Comparison of ENCODE assay signal across 8 mouse cellular contexts in genomic region chr11:117783089-117783488, GRCm38 (mm10). TPM values are rescaled to one million over a fixed set of nuclear protein-coding genes. Genes with fewer than 3 reads are reported as not detected.
DNase-seq lines count a peak whose midpoint lies in the region; ATAC-seq lines count a peak whose summit lies in the region.

No protein-coding gene starts in this region.

- H3K4me1 ChIP-seq in forebrain, embryonic 13.5 days, result peaks cover 27% of the 10 kb centered on the region
- H3K4me1 ChIP-seq in hindbrain, embryonic 14.5 days (replicated peaks; ENCODE audit: control insufficient read depth, insufficient read depth, low read length), result peaks cover 27% of the 10 kb centered on the region
- H3K4me1 ChIP-seq in liver, embryonic 11.5 days (replicated peaks; ENCODE audit: control insufficient read depth, insufficient read depth, low read length), result peaks cover 42% of the 10 kb centered on the region

- 4% methylated on average over 31 of the region's 31 CpGs for WGBS in forebrain, embryonic 13.5 days
- 6% methylated on average over 28 of the region's 31 CpGs for WGBS in hindbrain, embryonic 14.5 days
- 2% methylated on average over 31 of the region's 31 CpGs for WGBS in liver, embryonic 11.5 days

- DNase-seq in layer of hippocampus, adult 11-12 months (ENCODE audit: low spot score), result peak; percentile 61
- DNase-seq in layer of hippocampus, adult 9-10 months (ENCODE audit: low spot score), result no peak
- DNase-seq in adrenal gland, postnatal 10 days, result peak; percentile 71
- DNase-seq in hindbrain, embryonic 14.5 days (ENCODE audit: low spot score), result peak; percentile 64
- DNase-seq in liver, embryonic 11.5 days (ENCODE audit: low spot score), result peak; percentile 78
- DNase-seq in natural killer cell, adult 2 months (ENCODE audit: low spot score in 2 of 2), result peak; percentile 74 to 86
- peak; percentile 97 for DNase-seq in thymus, postnatal 25 days

- peak; percentile 44 for ATAC-seq in forebrain, embryonic 13.5 days
- ATAC-seq in hindbrain, embryonic 14.5 days (ENCODE audit: low FRiP score), result no peak
- peak; percentile 14; the same call in 1 of the 2 replicates for ATAC-seq in liver, embryonic 11.5 days (replicated peaks; ENCODE audit: low FRiP score)

- H3K9me3 ChIP-seq in forebrain, embryonic 13.5 days (replicated peaks), result no peaks in the 10 kb centered on the region
- no peaks in the 10 kb centered on the region for H3K9me3 ChIP-seq in hindbrain, embryonic 14.5 days (ENCODE audit: control insufficient read depth, low read length)
- H3K9me3 ChIP-seq in liver, embryonic 11.5 days (ENCODE audit: control insufficient read depth, low read length), result no peaks in the 10 kb centered on the region

- no peaks in the 10 kb centered on the region for H3K36me3 ChIP-seq in forebrain, embryonic 13.5 days (ENCODE audit: poor library complexity, severe bottlenecking)
- H3K36me3 ChIP-seq in hindbrain, embryonic 14.5 days (replicated peaks; ENCODE audit: control insufficient read depth, insufficient read depth), result no peaks in the 10 kb centered on the region
- H3K36me3 ChIP-seq in liver, embryonic 11.5 days (ENCODE audit: control insufficient read depth, insufficient read depth, low read length), result peaks cover 4% of the 10 kb centered on the region

- H3K4me2 ChIP-seq in forebrain, embryonic 13.5 days, result peak overlapping the region; percentile 60
- H3K4me2 ChIP-seq in hindbrain, embryonic 14.5 days (replicated peaks), result peak overlapping the region; percentile 51
- H3K4me2 ChIP-seq in liver, embryonic 11.5 days, result peak overlapping the region; percentile 100

- peak overlapping the region; percentile 30 for H3K4me3 ChIP-seq in forebrain, embryonic 13.5 days
- H3K4me3 ChIP-seq in hindbrain, embryonic 14.5 days (replicated peaks; ENCODE audit: low read length), result peak overlapping the region; percentile 19
- H3K4me3 ChIP-seq in liver, embryonic 11.5 days (ENCODE audit: low read depth, low read length), result peak overlapping the region; percentile 66

- H3K27me3 ChIP-seq in forebrain, embryonic 13.5 days, result peaks cover 64% of the 10 kb centered on the region
- H3K27me3 ChIP-seq in hindbrain, embryonic 14.5 days (ENCODE audit: control insufficient read depth, insufficient read depth, low read length), result peaks cover 38% of the 10 kb centered on the region
- H3K27me3 ChIP-seq in liver, embryonic 11.5 days (replicated peaks; ENCODE audit: control insufficient read depth, insufficient read depth, low read length), result peaks cover 2% of the 10 kb centered on the region; the same call in 1 of the 2 replicates

- H3K9ac ChIP-seq in forebrain, embryonic 13.5 days, result peak overlapping the region; percentile 45
- peak overlapping the region; percentile 24 for H3K9ac ChIP-seq in hindbrain, embryonic 14.5 days
- peak overlapping the region; percentile 95 for H3K9ac ChIP-seq in liver, embryonic 11.5 days (ENCODE audit: low read depth, low read length)

- no peak overlapping the region for H3K27ac ChIP-seq in forebrain, embryonic 13.5 days
- H3K27ac ChIP-seq in hindbrain, embryonic 14.5 days, result no peak overlapping the region
- H3K27ac ChIP-seq in liver, embryonic 11.5 days (ENCODE audit: low read depth, low read length), result peak overlapping the region; percentile 99

RNA-seq across cellular contexts. Expression of gene Tmc6, which starts 1.1 kb away (rescaled TPM):
- 10 to 100 TPM; 35.5 to 53.2 TPM for total RNA-seq in adrenal gland, postnatal 10 days (2021)
- 1.8 and 2.1 TPM in 2 replicates for polyA plus RNA-seq in forebrain, embryonic 13.5 days (2015; fragmentation: Nextera tagmentation; extraction: Ambion mirVana)
- 3.3 and 4.9 TPM in 2 replicates for polyA plus RNA-seq in hindbrain, embryonic 14.5 days (2014; fragmentation: Nextera tagmentation; extraction: Ambion mirVana)
- 61.2 and 62.1 TPM in 2 replicates for polyA plus RNA-seq in liver, embryonic 11.5 days (2014; fragmentation: Nextera tagmentation; extraction: Ambion mirVana)

RNA-seq across cellular contexts. Expression of gene Tmc8, which starts 1.2 kb away (rescaled TPM):
- total RNA-seq in adrenal gland, postnatal 10 days (2021), result 1 to 10 TPM; 4.8 to 8.3 TPM
- 0.45 and 0.52 TPM in 2 replicates for polyA plus RNA-seq in forebrain, embryonic 13.5 days (2015; fragmentation: Nextera tagmentation; extraction: Ambion mirVana)
- 0.48 and 0.68 TPM in 2 replicates for polyA plus RNA-seq in hindbrain, embryonic 14.5 days (2014; fragmentation: Nextera tagmentation; extraction: Ambion mirVana)
- 18.6 and 18.8 TPM in 2 replicates for polyA plus RNA-seq in liver, embryonic 11.5 days (2014; fragmentation: Nextera tagmentation; extraction: Ambion mirVana)

RNA-seq across cellular contexts. Expression of gene 6030468B19Rik, which starts 14.4 kb away (rescaled TPM):
- total RNA-seq in adrenal gland, postnatal 10 days (2021), result under 1 TPM; 0.42 to 0.45 TPM
- polyA plus RNA-seq in forebrain, embryonic 13.5 days (2015; fragmentation: Nextera tagmentation; extraction: Ambion mirVana), result not detected in 2 replicates
- polyA plus RNA-seq in hindbrain, embryonic 14.5 days (2014; fragmentation: Nextera tagmentation; extraction: Ambion mirVana), result 0.24 TPM in 1 of 2 replicates, not detected in the other
- 49.3 and 54.3 TPM in 2 replicates for polyA plus RNA-seq in liver, embryonic 11.5 days (2014; fragmentation: Nextera tagmentation; extraction: Ambion mirVana)

RNA-seq across cellular contexts. Expression of gene Gm20708, which starts 26.4 kb away (rescaled TPM):
- under 1 TPM; 0.57 to 0.58 TPM for total RNA-seq in adrenal gland, postnatal 10 days (2021)
- 0.36 and 0.49 TPM in 2 replicates for polyA plus RNA-seq in forebrain, embryonic 13.5 days (2015; fragmentation: Nextera tagmentation; extraction: Ambion mirVana)
- 0.89 and 1.0 TPM in 2 replicates for polyA plus RNA-seq in hindbrain, embryonic 14.5 days (2014; fragmentation: Nextera tagmentation; extraction: Ambion mirVana)
- 0.21 and 0.80 TPM in 2 replicates for polyA plus RNA-seq in liver, embryonic 11.5 days (2014; fragmentation: Nextera tagmentation; extraction: Ambion mirVana)

RNA-seq across cellular contexts. Expression of gene Syngr2, which starts 26.4 kb away (rescaled TPM):
- 10 to 100 TPM; 60.2 to 69.5 TPM for total RNA-seq in adrenal gland, postnatal 10 days (2021)
- polyA plus RNA-seq in forebrain, embryonic 13.5 days (2015; fragmentation: Nextera tagmentation; extraction: Ambion mirVana), result 15.9 and 17.4 TPM in 2 replicates
- 17.6 and 18.9 TPM in 2 replicates for polyA plus RNA-seq in hindbrain, embryonic 14.5 days (2014; fragmentation: Nextera tagmentation; extraction: Ambion mirVana)
- 92.1 and 99.4 TPM in 2 replicates for polyA plus RNA-seq in liver, embryonic 11.5 days (2014; fragmentation: Nextera tagmentation; extraction: Ambion mirVana)

Comparison
In these comparisons a context has a peak if more than half of its experiments do, and no peak if none do; other contexts are left out.
1. H3K9ac ChIP-seq: peak in every context shown above with its lines; median percentile 95 in liver, embryonic 11.5 days; 45 in forebrain, embryonic 13.5 days; 24 in hindbrain, embryonic 14.5 days.
2. RNA of gene Tmc6, which starts 1.1 kb away (polyA plus RNA-seq): 61.2 to 62.1 TPM in liver, embryonic 11.5 days; 3.3 to 4.9 TPM in hindbrain, embryonic 14.5 days and 1.8 to 2.1 TPM in forebrain, embryonic 13.5 days; every median in the first group is over 10 times any median in the second.
3. RNA of gene Tmc8, which starts 1.2 kb away (polyA plus RNA-seq): 18.6 to 18.8 TPM in liver, embryonic 11.5 days; 0.48 to 0.68 TPM in hindbrain, embryonic 14.5 days and 0.45 to 0.52 TPM in forebrain, embryonic 13.5 days; every median in the first group is over 10 times any median in the second.
4. RNA of gene 6030468B19Rik, which starts 14.4 kb away (polyA plus RNA-seq): 49.3 to 54.3 TPM in liver, embryonic 11.5 days; 0.24 TPM in hindbrain, embryonic 14.5 days and not detected in forebrain, embryonic 13.5 days; every median in the first group is over 10 times any median in the second.
5. Peak in every context shown above with its lines, with median percentiles within 50 percentile points of each other: H3K4me2 ChIP-seq and H3K4me3 ChIP-seq.